Mouse (Mus musculus) MN1 (cell line): ENCODE data around the gene U2af1.
"Not testable (repeated sequence)": the region's sequence is repeated elsewhere in the genome, so short reads cannot be mapped to it uniquely, and the experiment has no call there.

Experiments used
- DNase-seq: peaks from one replicate; pipeline ENCODE4 v3.0.0-alpha.2; 2016; ENCODE audit warnings: low spot score

U2af1 gene

GRCm38 (mm10) chr17:31613086-31613755 is 45.5 kb downstream of the U2af1 start:
- no peak for DNase-seq

GRCm38 (mm10) chr17:31609895-31610294 is 48.8 kb downstream of the U2af1 start:
- no peak for DNase-seq

- not testable (repeated sequence) for DNase-seq
These were observed 49.5 kb downstream of the U2af1 start for GRCm38 (mm10) chr17:31609173-31609572.

GRCm38 (mm10) chr17:31607256-31607951 is 51.3 kb downstream of the U2af1 start:
- DNase-seq: no peak

GRCm38 (mm10) chr17:31606424-31606823 is 52.3 kb downstream of the U2af1 start:
- no peak for DNase-seq

GRCm38 (mm10) chr17:31598593-31598992 is 60.1 kb downstream of the U2af1 start:
- DNase-seq: no peak

- DNase-seq: no peak
These were observed 60.7 kb downstream of the U2af1 start for GRCm38 (mm10) chr17:31597957-31598356.
